Mouse (Mus musculus) MEL (cell line): ENCODE results near the gene Pyy.

Source experiments
- CTCF ChIP-seq, 3 experiments: IDR thresholded peaks in 2 of 3; conservative IDR thresholded peaks in 1 of 3; 2 replicates each; pipeline ENCODE4 v1.5.1; 2011 to 2012; ENCODE audit warnings: low read length in 3 of 3, low read depth in 2 of 3, mild to moderate bottlenecking in 2 of 3, improper control_type of control experiment in 1 of 3, inconsistent platforms in 1 of 3, mixed read lengths in 1 of 3, moderate library complexity in 1 of 3; ENCODE audit not compliant: control insufficient read depth in 1 of 3, insufficient read depth in 1 of 3, poor library complexity in 1 of 3, severe bottlenecking in 1 of 3
- E2F4 ChIP-seq: IDR thresholded peaks from 2 replicates; pipeline ENCODE4 v1.6.1; 2011; ENCODE audit warnings: low read depth, low read length, improper control_type of control experiment, borderline replicate concordance
- ELF1 ChIP-seq: IDR thresholded peaks from 2 replicates; pipeline ENCODE4 v1.6.1; 2014; ENCODE audit warnings: low read depth, mild to moderate bottlenecking, inconsistent platforms, low read length, improper control_type of control experiment, moderate library complexity
- NRF1 ChIP-seq: IDR thresholded peaks from 2 replicates; pipeline ENCODE4 v1.6.1; 2014; ENCODE audit warnings: low read depth, mild to moderate bottlenecking, inconsistent platforms, low read length, improper control_type of control experiment, moderate library complexity; ENCODE audit not compliant: poor library complexity, insufficient read depth, severe bottlenecking
- POLR2A ChIP-seq, 2 experiments: IDR thresholded peaks; 2 replicates each; pipeline ENCODE4 v1.6.1; 2011 to 2012; ENCODE audit warnings: low read length in 2 of 2, mild to moderate bottlenecking in 2 of 2, control low read depth in 1 of 2, improper control_type of control experiment in 1 of 2, low read depth in 1 of 2, moderate library complexity in 1 of 2; ENCODE audit not compliant: control insufficient read depth in 1 of 2, insufficient read depth in 1 of 2, poor library complexity in 1 of 2
- POLR2AphosphoS2 ChIP-seq: IDR thresholded peaks from 2 replicates; pipeline ENCODE4 v1.6.1; 2011; ENCODE audit warnings: low read length, improper control_type of control experiment
- SMC3 ChIP-seq: IDR thresholded peaks from 2 replicates; pipeline ENCODE4 v1.6.1; 2011; ENCODE audit warnings: low read depth, low read length, improper control_type of control experiment

GRCm38 (mm10) chr11:102072729-102073128 is 34.9 kb downstream of the Pyy start:
- TF ChIP-seq POLR2AphosphoS2 (no peak), E2F4 (no peak), CTCF (IDR thresholded peaks at IDR 0.05 in 2 of 3, conservative IDR thresholded peaks at IDR 0.05 in 1 of 3; ENCODE audit: control insufficient read depth in 1 of 3, insufficient read depth in 1 of 3, low read depth in 2 of 3, low read length in 3 of 3, poor library complexity in 1 of 3, severe bottlenecking in 1 of 3) (no peak), POLR2A (IDR thresholded peaks at IDR 0.05; ENCODE audit: control insufficient read depth in 1 of 2, insufficient read depth in 1 of 2, low read depth in 1 of 2, low read length in 2 of 2, poor library complexity in 1 of 2) (no peak), ELF1 (no peak), NRF1 (no peak), SMC3 (no peak)
